Mouse (Mus musculus) brown adipose tissue, adult 24 weeks (tissue): ENCODE results near the gene Psmc1. TPM values are rescaled to one million over a fixed set of nuclear protein-coding genes. Genes with fewer than 3 reads are reported as not detected.
A peak's percentile ranks its signal among the peaks of the same experiment; 100 is the strongest.

Experiments
- H3K27ac ChIP-seq: fragments of 200-500 bp; replicated peaks from 2 replicates; pipeline ENCODE4 v1.5.1; 2012; ENCODE audit warnings: low read depth, mild to moderate bottlenecking, low read length
- H3K4me1 ChIP-seq: fragments of 200-500 bp; 2 replicates; pipeline ENCODE4 v1.6.1; 2012; ENCODE audit warnings: low read length, mixed read lengths; ENCODE audit not compliant: control insufficient read depth, insufficient read depth, insufficient read length
- H3K4me3 ChIP-seq: fragments of 200-500 bp; 2 replicates; pipeline ENCODE4 v1.5.1; 2012; ENCODE audit warnings: low read depth, mild to moderate bottlenecking, low read length, moderate library complexity; ENCODE audit not compliant: insufficient read depth
- polyA plus RNA-seq: library from polyadenylated mRNA; stranded (reverse); fragments of >200 nt; gene quantifications from 2 replicates; pipeline ENCODE4 v1.2.4, GENCODE M21; 2012; ENCODE audit not compliant: missing spikeins, insufficient read depth, insufficient read length

Psmc1 gene
- 143 and 155 TPM in 2 replicates for polyA plus RNA-seq

- Histone ChIP-seq H3K4me3 (peak within 1 kb of the TSS; percentile 98), H3K27ac (peak within 1 kb of the TSS; percentile 94), H3K4me1 (peaks cover 7% of the 10 kb centered on the region; the same call in 1 of the 2 replicates)
Observed at GRCm38 (mm10) chr12:100109986-100110696, at the start of gene Psmc1. Psmc1 (plus strand) TSS chr12:100110154.

- peaks cover 7% of the 10 kb centered on the region; the same call in 1 of the 2 replicates for H3K4me1 ChIP-seq
- H3K27ac ChIP-seq = no peak overlapping the region
- H3K4me3 ChIP-seq = no peak overlapping the region
Observed at GRCm38 (mm10) chr12:100061071-100061470, 48.9 kb upstream of the Psmc1 start.

- Histone ChIP-seq H3K4me3 (no peak overlapping the region), H3K27ac (peak overlapping the region; percentile 18; the same call in 1 of the 2 replicates), H3K4me1 (peaks cover 7% of the 10 kb centered on the region; the same call in 1 of the 2 replicates)
Observed at GRCm38 (mm10) chr12:100061826-100062225, 48.1 kb upstream of the Psmc1 start.

GRCm38 (mm10) chr12:100062584-100062983 lies 47.4 kb upstream of the Psmc1 start:
- no peak overlapping the region for H3K27ac ChIP-seq
- peaks cover 8% of the 10 kb centered on the region; the same call in 1 of the 2 replicates for H3K4me1 ChIP-seq
- no peak overlapping the region for H3K4me3 ChIP-seq

- Histone ChIP-seq H3K4me1 (peaks cover 10% of the 10 kb centered on the region; the same call in 1 of the 2 replicates), H3K27ac (no peak overlapping the region), H3K4me3 (no peak overlapping the region)
Observed at GRCm38 (mm10) chr12:100065109-100065508, 44.8 kb upstream of the Psmc1 start.

GRCm38 (mm10) chr12:100067477-100067876 lies 42.5 kb upstream of the Psmc1 start:
- H3K4me1 ChIP-seq = 0 out of 2 replicates have a peak, but pooled peaks cover 3% of the 10 kb centered on the region
- 0 out of 2 replicates have a peak overlapping the region, but pooled peaks have one; percentile 30 for H3K27ac ChIP-seq
- no peak overlapping the region for H3K4me3 ChIP-seq

GRCm38 (mm10) chr12:100073201-100073672 lies 36.7 kb upstream of the Psmc1 start:
- Histone ChIP-seq H3K27ac (no peak overlapping the region), H3K4me1 (no peaks in the 10 kb centered on the region), H3K4me3 (no peak overlapping the region)

- H3K27ac ChIP-seq = no peak overlapping the region
- H3K4me3 ChIP-seq = no peak overlapping the region
- no peaks in the 10 kb centered on the region for H3K4me1 ChIP-seq
Observed at GRCm38 (mm10) chr12:100075715-100076114, 34.2 kb upstream of the Psmc1 start.

GRCm38 (mm10) chr12:100079636-100080286 lies 30.2 kb upstream of the Psmc1 start:
- peaks cover 6% of the 10 kb centered on the region; the same call in 1 of the 2 replicates for H3K4me1 ChIP-seq
- no peak overlapping the region for H3K27ac ChIP-seq
- H3K4me3 ChIP-seq = no peak overlapping the region

GRCm38 (mm10) chr12:100088026-100088425 lies 21.9 kb upstream of the Psmc1 start:
- H3K27ac ChIP-seq = no peak overlapping the region
- H3K4me1 ChIP-seq = peaks cover 12% of the 10 kb centered on the region
- no peak overlapping the region for H3K4me3 ChIP-seq

- Histone ChIP-seq H3K4me1 (peaks cover 11% of the 10 kb centered on the region), H3K27ac (peak overlapping the region; percentile 45), H3K4me3 (no peak overlapping the region)
Observed at GRCm38 (mm10) chr12:100089265-100089664, 20.7 kb upstream of the Psmc1 start.

GRCm38 (mm10) chr12:100090750-100091149 lies 19.2 kb upstream of the Psmc1 start:
- Histone ChIP-seq H3K4me3 (no peak overlapping the region), H3K4me1 (peaks cover 5% of the 10 kb centered on the region; the same call in 1 of the 2 replicates), H3K27ac (no peak overlapping the region)

GRCm38 (mm10) chr12:100093046-100093445 lies 16.9 kb upstream of the Psmc1 start:
- Histone ChIP-seq H3K27ac (no peak overlapping the region), H3K4me3 (no peak overlapping the region), H3K4me1 (peaks cover 4% of the 10 kb centered on the region; the same call in 1 of the 2 replicates)

- no peak overlapping the region for H3K27ac ChIP-seq
- H3K4me1 ChIP-seq = no peaks in the 10 kb centered on the region
- no peak overlapping the region for H3K4me3 ChIP-seq
Observed at GRCm38 (mm10) chr12:100099971-100100706, 9.8 kb upstream of the Psmc1 start.

GRCm38 (mm10) chr12:100100707-100101030 lies 9.3 kb upstream of the Psmc1 start:
- Histone ChIP-seq H3K4me3 (no peak overlapping the region), H3K27ac (no peak overlapping the region), H3K4me1 (no peaks in the 10 kb centered on the region)
